Mouse (Mus musculus): ENCODE results near the gene Phc2. TPM values are rescaled to one million over a fixed set of nuclear protein-coding genes. Genes with fewer than 3 reads are reported as not detected.

The Phc2 gene
- polyA plus RNA-seq, 1 experiment: 126 TPM

- H3K4me1 ChIP-seq (ENCODE audit: control insufficient read depth, insufficient read depth, low read length): no peaks in the 10 kb centered on the region
Observed at GRCm38 (mm10) chr4:128698011-128698861, 43.7 kb downstream of the Phc2 start.

GRCm38 (mm10) chr4:128699916-128700315 is 45.4 kb downstream of the Phc2 start:
- WGBS: 84% methylated on average over 4 of the region's 4 CpGs
- no peak overlapping the region for H3K4me3 ChIP-seq (replicated peaks; ENCODE audit: extremely low read depth, low read depth, low read length)
- DNase-seq: no peak

More at GRCm38 (mm10) chr4:128698011-128698861, 43.7 kb downstream of the Phc2 start:
- 53% methylated on average over 12 of the region's 12 CpGs for WGBS
- DNase-seq: no peak
- TF ChIP-seq POLR2A (IDR thresholded peaks at IDR 0.05; ENCODE audit: borderline replicate concordance, extremely low read depth, low read depth, low read length): no peak
- TF ChIP-seq CTCF (IDR thresholded peaks at IDR 0.05; ENCODE audit: insufficient read depth, low read length): no peak
- no peak overlapping the region for H3K4me3 ChIP-seq (replicated peaks; ENCODE audit: extremely low read depth, low read depth, low read length)

DNA sequence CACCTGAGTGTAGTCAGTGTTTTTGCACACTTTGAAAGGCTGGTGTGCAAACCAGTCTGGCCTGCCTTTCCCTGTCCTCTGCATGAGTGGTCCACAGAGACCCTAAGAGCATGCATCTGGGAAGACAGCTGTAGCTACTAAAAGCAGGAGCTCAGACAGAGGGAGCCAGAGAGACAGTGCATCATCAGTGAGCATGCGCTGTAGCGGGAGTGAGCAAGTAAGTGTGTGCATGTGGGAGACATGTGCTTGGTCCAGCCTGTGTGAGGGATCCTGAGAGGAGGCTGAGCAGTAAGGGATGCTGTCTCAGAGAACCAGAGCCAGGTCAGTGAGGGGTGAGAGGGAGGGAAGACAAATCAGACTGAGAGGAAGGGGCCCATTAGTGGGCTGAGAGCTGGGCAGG is 46.0 kb downstream of the Phc2 start:
- TF ChIP-seq POLR2A (IDR thresholded peaks at IDR 0.05; ENCODE audit: borderline replicate concordance, extremely low read depth, low read depth, low read length): no peak
- 0 out of 2 replicates have a peak, but pooled peaks have one; percentile 9 for TF ChIP-seq CTCF (IDR thresholded peaks at IDR 0.05; ENCODE audit: insufficient read depth, low read length)
- no peak overlapping the region for H3K4me3 ChIP-seq (replicated peaks; ENCODE audit: extremely low read depth, low read depth, low read length)
- H3K4me1 ChIP-seq (ENCODE audit: control insufficient read depth, insufficient read depth, low read length): no peaks in the 10 kb centered on the region
- WGBS: 67% methylated on average over 2 of the region's 2 CpGs
- no peak for DNase-seq

More at GRCm38 (mm10) chr4:128699916-128700315, 45.4 kb downstream of the Phc2 start:
- no peaks in the 10 kb centered on the region for H3K4me1 ChIP-seq (ENCODE audit: control insufficient read depth, insufficient read depth, low read length)
- TF ChIP-seq POLR2A (IDR thresholded peaks at IDR 0.05; ENCODE audit: borderline replicate concordance, extremely low read depth, low read depth, low read length) (no peak), CTCF (IDR thresholded peaks at IDR 0.05; ENCODE audit: insufficient read depth, low read length) (no peak)

GRCm38 (mm10) chr4:128705138-128705720 is 50.7 kb downstream of the Phc2 start:
- H3K4me1 ChIP-seq (ENCODE audit: control insufficient read depth, insufficient read depth, low read length): no peaks in the 10 kb centered on the region
- TF ChIP-seq POLR2A (IDR thresholded peaks at IDR 0.05; ENCODE audit: borderline replicate concordance, extremely low read depth, low read depth, low read length): no peak
- no peak for TF ChIP-seq CTCF (IDR thresholded peaks at IDR 0.05; ENCODE audit: insufficient read depth, low read length)
- DNase-seq: no peak
- no peak overlapping the region for H3K4me3 ChIP-seq (replicated peaks; ENCODE audit: extremely low read depth, low read depth, low read length)
- 93% methylated on average over 15 of the region's 15 CpGs for WGBS

DNA sequence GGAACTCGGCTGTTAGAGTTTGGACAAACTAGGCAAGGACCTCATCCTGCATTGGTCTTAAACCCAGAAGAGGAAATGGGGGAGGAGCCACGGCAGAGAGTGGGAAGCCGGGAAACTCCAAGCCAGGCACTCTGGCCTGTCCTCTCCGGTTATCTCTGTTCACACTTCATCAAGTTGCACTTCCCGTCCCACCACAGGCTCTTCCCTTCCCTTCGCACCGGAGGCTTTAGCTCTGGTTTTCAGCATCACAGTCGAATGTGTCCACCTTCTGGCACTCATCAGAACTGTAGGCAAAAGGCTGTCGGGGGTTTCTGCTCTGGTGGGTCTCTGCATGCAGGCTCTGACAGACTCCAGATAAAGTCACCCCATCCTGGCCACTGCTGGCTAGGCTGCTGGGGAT is 52.1 kb downstream of the Phc2 start:
- Histone ChIP-seq H3K4me1 (ENCODE audit: control insufficient read depth, insufficient read depth, low read length) (no peaks in the 10 kb centered on the region), H3K4me3 (replicated peaks; ENCODE audit: extremely low read depth, low read depth, low read length) (no peak overlapping the region)
- 7% methylated on average over 9 of the region's 9 CpGs for WGBS
- TF ChIP-seq CTCF (IDR thresholded peaks at IDR 0.05; ENCODE audit: insufficient read depth, low read length) (peak; percentile 40; the same call in 1 of the 2 replicates), POLR2A (IDR thresholded peaks at IDR 0.05; ENCODE audit: borderline replicate concordance, extremely low read depth, low read depth, low read length) (no peak)
- DNase-seq: no peak

- no peak for DNase-seq
- 75% methylated on average over 4 of the region's 4 CpGs for WGBS
Observed at GRCm38 (mm10) chr4:128707384-128707783, 52.9 kb downstream of the Phc2 start.

DNA sequence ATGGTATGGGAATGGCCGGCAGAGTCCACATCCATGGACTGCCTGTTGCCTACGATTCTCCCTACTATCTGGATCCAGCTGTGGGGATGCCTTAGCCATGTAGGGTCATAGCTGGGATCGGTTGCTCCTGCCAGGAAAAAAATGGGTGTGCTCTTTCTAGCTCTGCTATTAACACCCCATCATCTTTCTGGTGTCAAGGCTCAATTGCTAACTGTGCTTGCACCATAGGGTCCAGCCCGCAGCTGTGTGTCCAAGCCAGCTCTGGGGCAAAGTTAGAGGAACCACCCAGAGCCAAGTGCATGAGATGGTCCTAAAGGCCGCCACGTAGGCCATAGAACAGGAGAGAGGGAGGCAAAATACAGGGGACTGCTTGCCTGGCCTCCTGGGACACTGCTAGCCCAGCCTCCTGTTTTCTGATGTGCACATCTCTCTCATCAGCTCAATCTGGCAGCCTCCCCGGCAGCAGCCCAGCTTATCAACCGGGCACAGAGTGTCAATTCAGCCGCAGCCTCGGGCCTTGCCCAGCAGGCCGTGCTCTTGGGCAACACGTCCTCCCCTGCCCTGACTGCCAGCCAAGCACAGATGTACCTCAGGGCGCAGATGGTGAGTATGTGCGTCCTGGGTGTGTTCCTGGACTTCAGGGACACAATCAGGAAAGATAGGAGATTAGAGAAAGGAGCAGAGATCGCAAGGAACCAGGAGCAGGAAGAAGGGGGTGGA is 54.7 kb downstream of the Phc2 start:
- TF ChIP-seq POLR2A (IDR thresholded peaks at IDR 0.05; ENCODE audit: borderline replicate concordance, extremely low read depth, low read depth, low read length) (no peak), CTCF (IDR thresholded peaks at IDR 0.05; ENCODE audit: insufficient read depth, low read length) (no peak)
- WGBS: 69% methylated on average over 15 of the region's 15 CpGs
- Histone ChIP-seq H3K4me1 (ENCODE audit: control insufficient read depth, insufficient read depth, low read length) (no peaks in the 10 kb centered on the region), H3K4me3 (replicated peaks; ENCODE audit: extremely low read depth, low read depth, low read length) (no peak overlapping the region)
- DNase-seq: no peak

More at GRCm38 (mm10) chr4:128707384-128707783, 52.9 kb downstream of the Phc2 start:
- no peak overlapping the region for H3K4me3 ChIP-seq (replicated peaks; ENCODE audit: extremely low read depth, low read depth, low read length)
- 0 out of 2 replicates have a peak, but pooled peaks have one; percentile 4 for TF ChIP-seq CTCF (IDR thresholded peaks at IDR 0.05; ENCODE audit: insufficient read depth, low read length)
- TF ChIP-seq POLR2A (IDR thresholded peaks at IDR 0.05; ENCODE audit: borderline replicate concordance, extremely low read depth, low read depth, low read length): no peak
- H3K4me1 ChIP-seq (ENCODE audit: control insufficient read depth, insufficient read depth, low read length): no peaks in the 10 kb centered on the region

DNA sequence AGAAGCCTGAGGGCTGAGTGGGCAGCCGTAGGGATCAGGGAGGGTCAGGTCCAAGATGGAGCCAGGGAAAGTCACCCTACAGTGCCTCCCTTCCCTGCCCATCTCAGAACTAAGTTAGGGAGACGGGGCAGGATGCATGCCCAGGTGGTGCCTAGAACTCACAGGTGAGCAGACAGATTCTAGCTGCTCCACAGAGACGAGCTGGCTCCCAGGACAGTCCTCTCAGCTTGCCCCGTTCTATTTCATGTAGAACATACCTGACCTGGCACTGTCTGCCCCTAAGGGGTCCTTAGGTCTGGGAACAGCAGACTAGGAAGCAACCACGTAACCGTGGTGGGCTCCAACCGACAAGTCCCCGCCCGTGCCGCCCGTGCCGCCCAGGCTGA is 55.3 kb downstream of the Phc2 start:
- no peaks in the 10 kb centered on the region for H3K4me1 ChIP-seq (ENCODE audit: control insufficient read depth, insufficient read depth, low read length)
- TF ChIP-seq CTCF (IDR thresholded peaks at IDR 0.05; ENCODE audit: insufficient read depth, low read length) (no peak), POLR2A (IDR thresholded peaks at IDR 0.05; ENCODE audit: borderline replicate concordance, extremely low read depth, low read depth, low read length) (no peak)
- WGBS: 93% methylated on average over 12 of the region's 12 CpGs
- H3K4me3 ChIP-seq (replicated peaks; ENCODE audit: extremely low read depth, low read depth, low read length): no peak overlapping the region
- no peak for DNase-seq

DNA sequence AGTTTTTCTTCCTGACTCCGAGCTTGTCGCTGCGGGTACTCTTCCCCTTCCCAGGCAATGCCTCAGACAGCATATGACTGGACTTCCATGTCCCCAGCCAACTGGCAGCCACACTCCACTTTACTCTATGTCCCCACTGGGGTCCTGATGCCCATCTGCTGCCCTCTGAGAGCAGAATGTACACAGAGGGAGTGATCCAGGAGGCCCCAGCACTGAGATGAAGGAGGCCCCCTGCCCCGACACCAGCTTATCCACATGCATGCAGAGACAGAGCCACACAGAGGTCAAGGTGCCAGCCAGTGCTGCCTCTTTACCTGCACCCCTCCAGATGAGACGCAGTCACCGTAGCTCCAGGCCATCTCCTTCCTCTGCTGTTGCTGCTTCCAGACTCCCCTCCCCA is 55.8 kb downstream of the Phc2 start:
- no peak for DNase-seq
- TF ChIP-seq POLR2A (IDR thresholded peaks at IDR 0.05; ENCODE audit: borderline replicate concordance, extremely low read depth, low read depth, low read length) (no peak), CTCF (IDR thresholded peaks at IDR 0.05; ENCODE audit: insufficient read depth, low read length) (no peak)
- Histone ChIP-seq H3K4me1 (ENCODE audit: control insufficient read depth, insufficient read depth, low read length) (no peaks in the 10 kb centered on the region), H3K4me3 (replicated peaks; ENCODE audit: extremely low read depth, low read depth, low read length) (no peak overlapping the region)
- 93% methylated on average over 6 of the region's 6 CpGs for WGBS
